Comparison of ENCODE assay signal across 22 mouse cellular contexts in the genomic region with DNA sequence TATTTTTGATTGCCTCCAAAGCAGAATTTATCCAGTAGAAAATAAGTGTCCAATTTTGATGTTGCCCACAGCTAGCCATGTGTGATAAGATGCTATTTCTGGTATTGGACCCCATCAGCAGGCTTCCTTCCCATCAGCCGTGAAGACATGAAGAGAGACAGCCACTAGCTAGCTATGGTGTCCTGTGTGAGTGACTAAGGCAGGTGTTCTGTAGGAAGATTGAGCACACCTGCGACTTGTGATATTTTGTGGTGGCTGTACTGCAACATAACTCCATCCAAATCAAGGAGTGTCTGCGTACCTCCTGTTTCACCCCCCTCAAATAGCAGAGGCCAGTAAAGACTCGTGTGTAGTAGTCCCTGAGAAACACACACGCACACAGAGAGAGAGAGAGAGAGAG.
"Had no signal": no experiment of that assay in that cellular context is flagged by ENCODE, and none has a peak within 500 bp of the region (broad histone marks: within the 10 kb centered on the region; RNA-seq: fewer than 3 reads in every experiment).

No protein-coding gene starts in this region.

- H3K36me3 ChIP-seq: heart, embryonic 12.5 days; hindbrain, embryonic 10.5 days; hindbrain, embryonic 12.5 days; intestine, embryonic 15.5 days; limb, embryonic 10.5 days; limb, embryonic 12.5 days had no signal

- H3K9me3 ChIP-seq: heart, embryonic 12.5 days; hindbrain, embryonic 10.5 days; hindbrain, embryonic 12.5 days; intestine, embryonic 15.5 days; limb, embryonic 10.5 days; limb, embryonic 12.5 days had no signal

- H3K4me3 ChIP-seq: gastrocnemius, adult 2 months; heart, adult 2 months; heart, embryonic 12.5 days; hindbrain, embryonic 10.5 days; hindbrain, embryonic 12.5 days; intestine, embryonic 15.5 days; limb, embryonic 10.5 days; limb, embryonic 12.5 days had no signal

- H3K27me3 ChIP-seq: heart, embryonic 12.5 days; hindbrain, embryonic 12.5 days; intestine, embryonic 15.5 days had no signal

- H3K4me2 ChIP-seq: heart, embryonic 12.5 days; hindbrain, embryonic 12.5 days; hindbrain, embryonic 14.5 days; intestine, embryonic 15.5 days; limb, embryonic 12.5 days had no signal

- H3K4me1 ChIP-seq: heart, embryonic 12.5 days; hindbrain, embryonic 10.5 days; hindbrain, embryonic 12.5 days; intestine, embryonic 15.5 days; limb, embryonic 10.5 days; limb, embryonic 12.5 days had no signal

- DNase-seq: gastrocnemius, adult 2 months; gastrocnemius, postnatal 10 days; gastrocnemius, postnatal 25 days; heart, adult 2 months; heart, postnatal 10 days; heart, postnatal 4 days; kidney, adult 18-20 months; kidney, adult 8-10 months; kidney, postnatal 10 days; kidney, postnatal 36 days; layer of hippocampus, adult 9-11 months; layer of hippocampus, postnatal 36 days; liver had no signal

- H3K9ac ChIP-seq: heart, embryonic 12.5 days; hindbrain, embryonic 12.5 days; hindbrain, embryonic 14.5 days; intestine, embryonic 15.5 days; limb, embryonic 12.5 days had no signal

- H3K27ac ChIP-seq: gastrocnemius, adult 2 months; heart, adult 2 months; hindbrain, embryonic 10.5 days; hindbrain, embryonic 12.5 days; hindbrain, embryonic 14.5 days; intestine, embryonic 15.5 days; limb, embryonic 10.5 days; limb, embryonic 12.5 days had no signal

- ATAC-seq: hindbrain, embryonic 16.5 days; intestine, embryonic 15.5 days; intestine, postnatal 0 days had no signal
